9 mouse cellular contexts compared by ENCODE assay signal in the genomic region with DNA sequence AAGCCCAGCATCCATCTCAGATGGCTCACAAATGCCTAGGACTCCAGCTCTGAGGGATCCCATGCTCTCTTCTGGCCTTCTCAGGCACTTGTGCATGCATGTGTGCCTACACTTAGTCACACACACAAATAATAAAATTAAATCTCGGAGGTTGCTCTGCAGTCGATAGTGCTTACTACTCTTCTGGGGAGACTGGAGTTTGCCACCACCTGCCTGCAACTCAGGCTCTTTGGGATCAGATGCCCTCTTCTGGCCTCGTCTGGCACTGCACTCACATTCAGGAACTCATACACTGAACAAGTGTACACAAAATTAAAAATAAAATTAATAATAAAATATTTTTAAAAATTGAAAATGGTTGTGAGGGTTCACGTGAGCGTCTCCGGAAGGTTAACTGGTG. TPM values are rescaled to one million over a fixed set of nuclear protein-coding genes. Genes with fewer than 3 reads are reported as not detected.
DNase-seq lines count a peak whose midpoint lies in the region; ATAC-seq lines count a peak whose summit lies in the region.
"Had no signal": no experiment of that assay in that cellular context is flagged by ENCODE, and none has a peak within 500 bp of the region (broad histone marks: within the 10 kb centered on the region; RNA-seq: fewer than 3 reads in every experiment).

No protein-coding gene starts in this region.

- no peaks in the 10 kb centered on the region for H3K9me3 ChIP-seq in embryonic facial prominence, embryonic 13.5 days
- H3K9me3 ChIP-seq: midbrain, embryonic 12.5 days had no signal

- peaks cover 56% of the 10 kb centered on the region for H3K4me1 ChIP-seq in embryonic facial prominence, embryonic 13.5 days

- no peaks in the 10 kb centered on the region for H3K36me3 ChIP-seq in embryonic facial prominence, embryonic 13.5 days
- H3K36me3 ChIP-seq in splenic B cell, adult 2 months (ENCODE audit: control insufficient read depth, insufficient read depth, low read length, poor library complexity, severe bottlenecking), result no peaks in the 10 kb centered on the region
- H3K36me3 ChIP-seq: midbrain, embryonic 12.5 days had no signal

- peak overlapping the region; percentile 76 for H3K4me2 ChIP-seq in embryonic facial prominence, embryonic 13.5 days

- 80% methylated on average over 6 of the region's 6 CpGs for WGBS in embryonic facial prominence, embryonic 13.5 days

- no peaks in the 10 kb centered on the region for H3K27me3 ChIP-seq in embryonic facial prominence, embryonic 13.5 days
- peaks cover 3% of the 10 kb centered on the region; the same call in 1 of the 2 replicates for H3K27me3 ChIP-seq in splenic B cell, adult 2 months (ENCODE audit: control insufficient read depth, insufficient read depth, low read length, poor library complexity, severe bottlenecking)

- H3K9ac ChIP-seq in embryonic facial prominence, embryonic 13.5 days, result no peak overlapping the region
- H3K9ac ChIP-seq: midbrain, embryonic 12.5 days had no signal

- no peak for ATAC-seq in embryonic facial prominence, embryonic 13.5 days (ENCODE audit: insufficient number of reproducible peaks, insufficient read depth, low FRiP score, low TSS enrichment, low read depth)
- ATAC-seq in megakaryocyte-erythroid progenitor cell, adult 5-6 weeks (replicated peaks; ENCODE audit: low FRiP score, low TSS enrichment, poor library complexity, severe bottlenecking), result no peak

- no peak overlapping the region for H3K27ac ChIP-seq in embryonic facial prominence, embryonic 13.5 days
- H3K27ac ChIP-seq: midbrain, embryonic 12.5 days had no signal

- DNase-seq in embryo, embryonic 9.5 days (ENCODE audit: extremely low spot score), result peak; percentile 12
- DNase-seq in embryo, embryonic 11 days, result no peak
- peak; percentile 30 for DNase-seq in right cerebral cortex, postnatal 14 days
- DNase-seq in right cerebral cortex, adult 18-20 months, result no peak
- peak; percentile 23 to 41 for DNase-seq in layer of hippocampus, postnatal 14 days (ENCODE audit: low spot score in 2 of 2)
- peak; percentile 21 for DNase-seq in splenic B cell, adult 2 months (ENCODE audit: low read depth, low spot score)

- H3K4me3 ChIP-seq in embryonic facial prominence, embryonic 13.5 days, result peak overlapping the region; percentile 88; the same call in 1 of the 2 replicates
- H3K4me3 ChIP-seq: midbrain, embryonic 12.5 days had no signal

RNA-seq across cellular contexts. Expression of gene Lhfpl2, which starts 2.2 kb away (rescaled TPM):
- polyA plus RNA-seq in embryonic facial prominence, embryonic 13.5 days (2015; fragmentation: Nextera tagmentation; extraction: Ambion mirVana), result 59.2 and 60.6 TPM in 2 replicates
- 10 to 100 TPM; 35.5 to 40.1 TPM for total RNA-seq in layer of hippocampus, postnatal 14 days (2021)
- 21.4 and 29.7 TPM in 2 replicates for total RNA-seq in megakaryocyte-erythroid progenitor cell, adult 5-6 weeks (2014; fragmentation: Nextera tagmentation)
- total RNA-seq in megakaryocyte-erythroid progenitor cell, adult 5-6 weeks (2017), result 22.9 and 24.2 TPM in 2 replicates

Comparison
In these comparisons a context has a peak if more than half of its experiments do, and no peak if none do; other contexts are left out.
1. DNase-seq: peak in embryo, embryonic 9.5 days (single experiment), right cerebral cortex, postnatal 14 days (single experiment), layer of hippocampus, postnatal 14 days (2 of 2) and splenic B cell, adult 2 months (single experiment); none in embryo, embryonic 11 days (single experiment) and right cerebral cortex, adult 18-20 months (single experiment).